Mouse (Mus musculus): ENCODE measurements around the gene Gimap1.

Gimap1 gene

DNA sequence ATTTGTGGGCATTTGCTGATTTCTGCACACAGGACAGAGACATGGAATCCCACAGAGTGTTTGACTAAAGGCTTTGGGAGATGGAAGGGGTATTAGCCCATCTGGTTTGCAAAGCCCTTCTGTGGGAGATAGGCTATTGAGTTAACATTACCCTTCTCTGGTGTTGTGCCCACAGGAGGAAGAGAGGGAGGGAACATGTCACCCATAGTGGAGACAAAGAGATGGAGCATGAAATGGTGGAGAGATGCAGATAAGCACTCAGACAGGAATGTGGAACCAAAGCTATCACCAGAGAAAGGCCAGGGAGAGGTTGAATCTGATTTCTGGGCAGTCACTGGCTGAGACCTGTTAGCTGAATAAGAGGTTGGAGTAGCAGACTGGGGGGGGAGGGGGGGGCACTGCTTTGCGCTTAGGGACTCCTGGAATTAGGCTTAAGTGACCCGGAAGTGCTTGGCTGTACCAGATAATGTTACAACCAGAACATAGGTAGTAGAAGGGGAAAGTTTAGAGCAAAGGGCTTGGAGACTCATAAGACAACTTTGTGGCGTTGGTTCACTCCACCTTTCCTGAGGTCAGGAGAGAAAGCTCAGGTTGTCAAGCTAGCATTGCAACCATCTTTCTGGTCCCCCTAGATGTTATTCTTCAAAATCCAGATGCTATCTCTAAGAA lies 1.8 kb downstream of the Gimap1 start:
- DNase-seq (ENCODE audit: low spot score): no peak

DNA sequence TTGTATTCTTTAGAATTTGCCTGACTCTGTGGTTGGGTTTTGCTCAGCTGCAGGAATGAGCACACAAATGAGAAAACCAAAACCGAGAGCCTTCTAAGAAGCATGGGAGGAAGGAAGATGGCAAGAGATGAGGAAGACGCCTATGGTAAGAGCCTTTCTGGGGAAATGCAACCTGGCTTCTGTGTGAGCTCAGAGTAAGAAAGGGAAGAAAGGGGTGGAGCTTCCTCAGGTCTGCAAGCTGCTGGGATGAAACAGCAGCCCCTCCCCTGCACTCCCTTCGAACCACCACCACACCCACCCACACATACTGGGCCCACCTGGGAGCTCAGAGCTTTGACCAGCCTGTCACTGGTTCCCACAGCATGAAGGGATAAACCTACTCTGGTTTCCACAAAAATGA lies 2.4 kb downstream of the Gimap1 start:
- DNase-seq (ENCODE audit: low spot score): no peak

DNA sequence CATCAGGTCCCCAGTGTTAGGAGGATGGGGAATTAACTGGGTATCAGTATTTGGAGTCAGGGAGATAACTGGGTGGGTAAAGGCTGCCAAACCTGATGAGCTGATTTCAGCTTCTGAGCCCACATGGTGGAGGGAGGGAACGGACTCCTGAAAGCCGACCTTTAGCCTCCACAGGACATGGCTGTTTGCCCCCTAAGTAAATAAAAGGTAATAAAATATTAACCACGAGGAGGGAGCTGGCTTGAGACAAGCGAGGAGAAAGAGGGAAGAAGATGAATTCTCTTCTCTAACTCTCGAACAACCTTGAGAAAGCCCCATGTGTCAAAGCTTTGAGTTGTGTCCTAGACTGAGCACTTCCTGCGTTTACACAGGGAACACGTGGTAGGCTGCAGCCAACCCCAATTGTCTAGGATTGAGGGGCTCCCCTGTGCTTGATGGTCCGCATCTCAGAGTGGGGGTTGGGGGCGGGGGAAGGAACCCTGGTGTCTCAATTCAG lies 2.9 kb downstream of the Gimap1 start:
- no peak for DNase-seq (ENCODE audit: low spot score)

DNA sequence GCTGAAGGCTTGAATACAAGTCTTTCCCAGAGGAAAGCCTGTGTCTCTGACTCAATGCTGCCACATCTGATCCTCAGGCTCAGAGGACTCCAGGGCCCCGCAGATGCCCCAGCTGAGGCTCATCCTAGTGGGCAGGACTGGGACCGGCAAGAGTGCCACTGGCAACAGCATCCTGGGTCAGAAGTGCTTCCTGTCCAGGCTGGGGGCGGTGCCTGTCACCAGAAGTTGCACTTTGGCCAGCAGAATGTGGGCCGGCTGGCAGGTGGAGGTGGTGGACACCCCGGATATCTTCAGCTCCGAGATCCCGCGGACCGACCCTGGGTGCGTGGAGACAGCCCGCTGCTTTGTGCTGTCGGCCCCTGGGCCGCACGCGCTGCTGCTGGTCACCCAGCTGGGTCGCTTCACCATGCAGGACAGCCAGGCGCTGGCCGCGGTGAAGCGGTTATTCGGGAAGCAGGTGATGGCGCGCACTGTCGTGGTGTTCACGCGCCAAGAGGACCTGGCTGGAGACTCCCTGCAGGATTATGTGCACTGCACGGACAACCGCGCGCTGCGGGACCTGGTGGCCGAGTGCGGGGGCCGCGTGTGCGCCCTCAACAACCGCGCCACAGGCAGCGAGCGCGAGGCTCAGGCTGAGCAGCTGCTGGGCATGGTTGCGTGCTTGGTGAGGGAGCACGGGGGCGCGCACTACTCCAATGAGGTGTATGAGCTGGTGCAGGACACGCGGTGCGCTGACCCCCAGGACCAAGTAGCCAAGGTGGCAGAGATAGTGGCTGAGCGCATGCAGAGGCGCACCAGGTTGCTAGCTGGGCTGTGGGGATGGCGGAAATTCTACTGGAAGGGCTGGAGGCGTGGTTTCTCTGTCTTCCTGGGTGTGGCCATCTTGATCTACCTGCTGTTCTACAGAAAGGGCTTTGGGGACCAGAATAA lies 3.8 kb downstream of the Gimap1 start:
- DNase-seq (ENCODE audit: low spot score): no peak

DNA sequence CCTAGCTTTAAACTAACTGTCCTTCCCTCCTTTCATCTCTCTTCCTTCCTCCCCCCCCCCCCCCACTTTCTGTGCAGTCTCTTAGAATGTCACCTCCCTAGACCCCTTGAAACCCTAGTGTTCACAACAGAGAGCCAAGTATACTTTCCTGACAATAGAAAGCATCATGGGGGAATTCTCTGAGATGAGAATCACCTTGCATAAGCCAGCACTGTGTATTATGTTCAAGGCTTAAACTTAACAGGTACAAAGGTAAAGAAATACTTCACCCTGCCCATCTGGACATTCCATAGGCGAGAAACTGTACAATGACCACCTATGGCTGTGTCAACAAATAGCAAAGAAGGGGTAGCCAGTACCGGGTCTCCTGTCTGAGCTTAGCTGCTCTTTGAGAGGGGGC lies 6.6 kb downstream of the Gimap1 start:
- no peak for DNase-seq (ENCODE audit: low spot score)

DNA sequence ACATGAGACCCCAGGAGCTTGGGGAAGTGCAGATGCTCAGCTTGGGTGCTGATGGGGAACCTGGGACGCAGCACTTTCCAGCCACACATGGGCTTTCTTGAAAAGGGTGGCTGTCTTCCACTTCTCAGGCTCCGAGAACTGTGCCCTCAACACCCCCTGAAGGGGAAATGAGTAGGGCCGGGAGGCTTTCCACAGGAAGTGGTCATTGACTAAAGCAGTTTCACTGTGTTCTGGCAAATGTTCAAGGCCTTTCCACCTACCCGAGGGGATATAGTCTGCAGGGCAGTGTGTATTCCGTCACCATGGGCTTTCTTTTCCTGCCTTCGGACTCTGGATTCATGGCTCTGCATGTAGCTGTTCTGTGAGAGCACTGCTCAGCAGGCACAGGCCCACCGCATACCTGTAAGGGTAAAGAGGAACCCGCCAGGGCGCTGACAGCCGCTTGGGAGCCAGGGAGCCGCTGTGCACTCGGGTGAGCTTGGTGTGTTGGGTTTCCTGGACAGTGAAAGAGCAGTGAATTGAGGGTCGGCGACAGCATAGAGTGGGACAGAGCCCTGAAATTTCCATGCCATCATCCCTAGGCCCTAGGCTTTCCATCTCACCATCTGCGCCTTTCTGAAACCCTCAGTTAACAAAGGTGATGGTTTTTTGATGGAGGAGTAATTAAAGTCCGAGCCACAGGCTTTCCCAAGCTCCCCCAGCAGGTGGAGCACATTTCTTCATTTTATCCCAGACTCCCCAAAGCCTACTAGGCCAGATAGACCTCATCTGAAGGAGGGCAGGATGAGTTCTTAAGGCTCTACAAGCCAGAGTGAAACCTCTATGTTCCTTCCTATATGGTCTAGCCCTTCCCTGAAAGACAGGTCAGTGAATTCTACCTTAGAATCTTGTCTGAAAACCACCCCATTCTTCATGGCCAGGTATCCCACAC lies 7.4 kb downstream of the Gimap1 start, which contains the start of gene Gimap5:
Gimap5 (plus strand) TSS at position 239 of the 931 bp plus-strand sequence.
- peak; percentile 58 for DNase-seq (ENCODE audit: low spot score)

DNA sequence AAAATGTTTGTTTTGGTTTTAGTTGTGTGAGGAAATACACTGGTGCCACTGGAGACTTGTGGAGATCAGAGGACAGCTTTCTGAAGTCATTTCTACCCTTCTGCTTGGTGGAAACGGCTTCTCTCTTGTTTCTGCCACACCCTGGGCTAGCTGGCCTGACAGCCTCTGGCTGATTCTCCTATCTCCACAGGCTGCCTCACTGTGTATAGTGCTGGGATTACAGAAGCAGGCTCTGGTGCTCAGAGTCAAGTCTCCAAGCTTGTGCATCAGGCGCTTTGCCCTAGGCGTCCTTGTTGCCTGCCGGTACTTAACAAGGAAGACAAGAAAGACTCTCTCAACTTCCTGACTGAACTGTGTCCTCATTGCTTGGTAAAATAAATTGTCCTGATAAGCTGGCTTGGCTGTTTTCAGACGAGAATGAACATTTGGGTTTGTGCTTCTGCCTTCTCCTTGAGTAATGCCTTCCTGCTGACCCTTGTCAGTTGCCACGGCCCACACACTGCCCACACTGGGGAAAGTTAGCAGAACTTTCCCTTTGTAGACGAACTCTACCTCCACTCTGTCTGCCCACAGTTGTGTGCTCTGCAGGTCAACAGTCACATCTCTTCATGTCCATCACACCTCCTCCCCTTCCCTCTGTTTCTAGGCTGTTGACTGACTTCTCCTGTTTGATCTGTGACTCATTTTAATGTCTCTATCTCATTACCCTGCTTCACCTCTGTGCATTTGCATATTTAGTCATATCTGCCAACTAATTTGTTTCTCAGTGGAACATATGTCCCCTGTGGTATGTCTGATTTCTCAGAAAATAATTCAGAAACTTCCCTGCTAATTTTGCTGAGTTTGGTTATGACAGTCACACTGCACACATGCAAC lies 8.5 kb downstream of the Gimap1 start:
- DNase-seq (ENCODE audit: low spot score): no peak

DNA sequence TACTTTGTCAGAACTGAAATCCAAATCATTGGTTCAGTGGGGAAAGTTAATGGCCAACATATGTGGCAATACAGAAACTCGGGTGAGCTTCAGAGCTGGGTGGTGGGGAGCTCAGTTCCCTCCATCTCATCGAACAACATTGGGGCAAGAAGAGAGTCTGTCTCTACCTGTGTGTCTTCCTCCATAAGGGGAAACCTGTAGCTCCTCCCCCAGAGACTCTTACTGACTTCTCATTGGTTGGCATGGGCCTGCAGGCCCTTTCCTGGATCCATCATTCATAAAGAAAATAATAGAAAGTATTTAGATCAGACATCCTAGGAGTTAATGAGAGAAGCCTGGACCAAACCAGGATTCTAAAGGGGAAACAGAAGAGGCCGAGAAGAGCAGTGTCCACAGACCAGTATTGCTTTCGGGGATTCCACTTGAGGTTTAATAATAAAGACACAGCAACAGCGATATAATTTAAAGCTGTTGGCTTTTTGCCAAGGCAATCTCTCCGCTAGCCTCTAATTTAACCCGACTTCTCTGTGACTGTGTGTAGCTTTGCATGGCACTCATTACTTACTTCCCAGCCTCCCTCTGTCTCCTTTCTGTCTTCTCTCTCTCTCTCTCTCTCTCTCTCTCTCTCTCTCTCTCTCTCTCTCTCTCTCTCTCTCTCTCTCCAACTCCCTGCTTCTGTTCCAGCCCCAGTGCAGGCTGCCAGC lies 24.9 kb downstream of the Gimap1 start:
- DNase-seq (ENCODE audit: low spot score): no peak

DNA sequence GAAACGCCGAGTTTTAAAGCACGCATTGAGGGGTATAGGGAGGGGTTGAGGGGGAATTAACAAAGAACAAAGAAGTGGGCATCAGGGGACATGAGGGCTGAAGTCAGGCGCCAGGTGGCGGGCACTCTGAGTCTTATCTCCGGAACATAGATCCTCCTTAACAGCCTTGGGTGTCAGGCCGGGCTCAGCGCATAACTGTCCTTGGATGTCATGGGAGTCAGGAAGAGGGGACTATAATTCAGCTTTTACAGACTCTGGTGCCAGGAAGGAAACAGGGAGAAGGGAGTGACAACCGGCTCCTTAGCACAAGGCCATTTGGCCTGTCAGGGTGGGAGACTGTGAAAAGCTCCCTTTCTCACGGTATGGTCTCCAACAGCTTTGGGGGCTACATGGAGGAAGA lies 25.6 kb downstream of the Gimap1 start:
- no peak for DNase-seq (ENCODE audit: low spot score)

DNA sequence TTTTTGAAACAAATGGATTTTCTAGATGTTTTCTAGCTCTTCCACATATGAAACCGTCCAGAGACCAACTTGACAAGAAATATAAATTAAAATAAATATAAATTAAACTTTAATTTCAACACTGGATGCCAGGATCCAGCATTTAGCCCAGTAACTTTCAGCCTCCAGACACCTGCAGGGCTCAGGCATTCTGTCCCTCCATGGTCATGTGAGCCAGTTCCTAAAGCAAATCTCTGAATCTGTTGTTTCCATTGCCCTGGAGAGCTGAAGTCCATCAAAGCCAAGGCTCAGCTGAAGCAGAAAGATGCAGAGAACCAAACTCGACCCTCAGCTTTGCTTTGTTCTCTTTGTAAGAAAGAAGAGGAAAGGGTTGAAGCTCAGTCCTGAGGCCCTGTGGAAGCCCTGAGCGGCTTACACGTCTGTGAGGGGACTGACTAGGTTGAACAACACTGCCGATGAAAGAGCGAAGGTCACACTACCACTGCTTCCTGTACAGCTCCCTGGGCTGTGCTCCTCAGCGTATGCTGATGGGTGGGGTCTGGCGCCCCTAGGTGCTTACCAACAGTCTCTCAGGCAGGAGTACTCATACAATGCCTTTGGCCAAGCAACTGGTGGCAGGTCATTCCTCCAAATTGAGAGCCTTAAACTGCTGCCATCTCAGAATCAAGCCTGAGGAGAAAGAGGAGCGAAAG lies 29.5 kb downstream of the Gimap1 start:
- DNase-seq (ENCODE audit: low spot score): no peak

DNA sequence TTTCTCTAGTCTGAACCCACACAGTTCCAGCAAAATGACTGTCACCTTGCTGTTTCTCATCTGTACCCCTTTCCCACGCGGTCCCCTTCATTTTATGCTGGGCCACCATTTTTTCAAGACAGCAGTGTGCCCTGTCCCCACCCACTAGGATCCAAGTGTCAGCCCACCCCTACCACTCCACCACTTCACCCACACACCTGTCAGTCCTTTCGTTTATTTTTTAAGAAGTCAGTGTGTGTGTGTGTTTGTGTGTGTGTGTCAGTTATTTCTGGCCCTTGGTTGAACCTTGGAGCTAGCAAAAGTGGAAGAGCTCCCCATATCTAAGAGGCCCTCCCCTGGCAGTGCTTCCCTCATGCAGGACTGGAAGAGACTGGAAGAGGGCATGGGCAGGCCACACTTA lies 30.1 kb downstream of the Gimap1 start:
- no peak for DNase-seq (ENCODE audit: low spot score)

DNA sequence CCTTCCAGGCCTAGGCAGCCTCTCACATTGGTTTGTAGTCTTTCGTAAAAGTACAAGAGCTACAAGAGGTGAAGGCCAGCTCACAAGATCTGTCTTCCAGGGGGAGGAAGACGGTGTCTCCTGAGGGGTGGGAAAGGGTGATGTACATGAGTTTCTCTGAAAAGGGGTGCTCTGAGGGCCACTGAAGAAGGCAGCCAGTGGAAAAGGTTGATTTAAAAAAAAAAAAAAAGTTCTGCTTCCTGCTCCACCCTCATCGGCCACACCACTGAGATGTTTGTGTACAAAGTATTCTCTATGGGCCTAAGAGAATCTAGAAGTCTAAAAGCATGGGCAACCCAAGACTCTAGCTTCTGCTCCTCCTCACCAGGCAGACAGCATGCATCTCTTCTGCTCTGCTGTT lies 31.8 kb downstream of the Gimap1 start, which contains the start of gene Gimap3:
Gimap3 (minus strand) TSS at position 156 of the 400 bp plus-strand sequence.
- DNase-seq (ENCODE audit: low spot score): no peak

DNA sequence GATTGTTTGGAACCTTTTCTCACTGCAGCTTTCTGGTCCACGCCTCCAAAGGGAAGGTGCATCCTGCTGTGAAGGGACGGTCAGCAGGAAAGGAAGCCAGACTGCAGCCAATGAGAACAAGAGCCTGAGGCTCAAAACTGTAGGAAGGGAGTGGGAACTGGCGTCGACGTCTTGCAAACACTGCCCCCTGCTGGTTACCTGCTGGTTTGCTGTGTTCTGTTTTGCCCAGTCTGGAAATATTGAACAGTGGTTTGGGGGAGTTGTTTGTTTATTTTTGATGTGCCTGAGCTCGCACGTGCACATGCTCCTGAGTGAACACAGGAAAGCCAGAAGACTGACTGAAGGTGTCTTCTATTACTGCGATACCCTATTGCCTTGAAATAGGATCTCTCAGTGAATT lies 33.2 kb downstream of the Gimap1 start:
- DNase-seq (ENCODE audit: low spot score): peak; percentile 55

DNA sequence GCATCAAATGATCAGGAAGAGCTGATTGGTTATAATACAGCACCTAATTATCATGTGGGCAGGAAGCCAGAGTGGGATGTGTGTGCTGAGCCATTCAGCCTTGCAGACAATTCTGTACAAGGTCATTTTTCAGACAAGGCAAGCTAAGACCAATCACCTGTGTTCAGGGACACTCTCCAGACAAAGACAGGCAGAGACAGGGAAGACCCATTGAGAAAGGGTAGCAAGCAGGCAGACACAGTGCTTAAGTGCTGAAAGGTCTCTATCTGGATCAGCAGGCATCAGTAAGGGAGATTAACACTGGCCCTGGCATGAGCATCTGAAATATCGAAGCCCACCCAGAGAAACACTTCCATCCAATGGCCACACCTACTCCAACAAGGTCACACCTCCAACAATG lies 45.6 kb downstream of the Gimap1 start:
- no peak for DNase-seq (ENCODE audit: low spot score)

DNA sequence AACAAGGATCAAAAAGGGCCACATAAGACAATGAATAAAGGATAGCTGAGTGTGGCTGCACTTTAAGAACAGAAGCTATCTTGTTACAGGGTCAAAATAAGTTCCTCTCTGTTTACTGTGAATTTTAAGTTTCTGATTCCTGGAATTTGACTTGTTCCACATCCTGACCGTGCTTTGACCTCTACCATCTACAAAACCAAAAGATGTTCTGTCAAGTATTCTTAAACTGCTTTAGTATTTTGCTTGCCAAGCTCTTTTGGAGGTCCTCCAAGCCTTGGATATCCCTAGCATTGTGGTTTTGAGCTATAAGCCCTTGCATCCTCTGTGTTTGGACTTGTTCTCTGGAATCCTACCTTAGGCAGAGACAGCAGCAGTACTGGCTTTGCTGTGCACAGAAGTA lies 46.3 kb downstream of the Gimap1 start:
- DNase-seq (ENCODE audit: low spot score): no peak

DNA sequence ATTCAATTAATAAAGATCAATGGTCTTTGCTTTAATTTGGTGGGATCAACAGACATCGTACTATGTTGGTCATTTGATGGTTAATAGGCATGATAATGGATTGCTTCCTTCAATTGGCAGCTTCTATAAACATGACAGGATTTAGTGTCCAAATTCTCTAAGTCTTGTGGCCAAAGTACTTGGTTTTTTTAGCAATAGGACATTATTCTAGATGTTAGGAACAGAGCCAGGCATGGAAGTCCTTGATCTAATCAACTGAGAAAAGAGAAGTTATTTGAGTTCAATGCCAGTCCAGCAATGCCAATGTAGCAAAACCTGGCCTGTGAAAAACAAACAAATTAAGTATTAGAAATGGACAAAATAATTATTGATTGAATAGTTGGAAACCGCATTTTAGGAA lies 46.7 kb downstream of the Gimap1 start:
- no peak for DNase-seq (ENCODE audit: low spot score)

DNA sequence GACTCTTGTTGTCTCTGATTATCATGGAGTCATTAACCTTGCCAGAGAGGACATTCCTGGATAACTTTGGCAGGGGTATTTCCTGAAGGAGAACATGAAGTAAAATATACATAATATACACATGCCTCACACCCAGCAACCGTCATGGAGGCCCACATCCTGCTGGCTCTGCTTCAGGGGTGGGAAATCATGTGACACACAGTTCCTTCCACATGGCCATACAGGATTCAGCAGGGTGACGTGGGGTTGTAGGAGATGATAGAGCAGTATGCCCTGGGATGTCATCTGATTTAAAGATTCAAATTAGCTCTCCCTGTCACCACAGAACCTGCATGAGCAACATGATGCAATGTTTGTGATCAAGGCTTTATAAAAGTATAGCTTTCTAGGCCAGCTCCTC lies 49.0 kb downstream of the Gimap1 start:
- no peak for DNase-seq (ENCODE audit: low spot score)

All from spleen, adult 12 weeks (tissue).